Mouse (Mus musculus) embryo, embryonic 9.5 days (tissue): Measurements from ENCODE around the gene Prnd.

Experiments
- DNase-seq: peaks from one replicate; pipeline ENCODE4 v3.0.0-alpha.2; 2017; ENCODE audit errors: extremely low spot score

Prnd gene

DNA sequence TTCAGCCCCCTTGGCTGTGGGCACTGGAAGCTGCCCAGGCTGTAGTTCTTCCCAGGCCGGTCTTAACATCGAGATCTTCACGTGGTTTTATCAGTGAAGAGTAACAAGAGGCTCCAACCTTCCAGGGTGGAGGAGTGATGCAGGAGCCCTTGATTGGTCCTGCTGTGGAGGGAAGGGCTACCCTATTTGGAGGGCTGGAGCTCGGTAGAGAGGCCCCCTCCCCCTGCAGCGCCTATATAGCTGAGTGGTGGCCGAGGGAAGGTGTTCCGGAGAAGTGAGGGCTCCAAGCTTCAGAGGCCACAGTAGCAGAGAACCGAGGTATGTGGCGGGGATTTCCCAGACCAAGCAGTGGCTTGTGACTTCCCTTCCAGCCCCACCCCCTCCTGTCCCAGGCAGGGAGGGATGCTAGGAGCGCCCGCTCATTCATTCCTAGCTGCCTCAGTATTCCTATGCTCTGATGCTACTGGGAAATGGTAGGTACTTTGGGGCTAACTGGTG is at the start of gene Prnd:
Gene Prnd, plus strand, starts transcription at position 264 of the 498 bp plus-strand sequence.
- DNase-seq, result no peak

DNA sequence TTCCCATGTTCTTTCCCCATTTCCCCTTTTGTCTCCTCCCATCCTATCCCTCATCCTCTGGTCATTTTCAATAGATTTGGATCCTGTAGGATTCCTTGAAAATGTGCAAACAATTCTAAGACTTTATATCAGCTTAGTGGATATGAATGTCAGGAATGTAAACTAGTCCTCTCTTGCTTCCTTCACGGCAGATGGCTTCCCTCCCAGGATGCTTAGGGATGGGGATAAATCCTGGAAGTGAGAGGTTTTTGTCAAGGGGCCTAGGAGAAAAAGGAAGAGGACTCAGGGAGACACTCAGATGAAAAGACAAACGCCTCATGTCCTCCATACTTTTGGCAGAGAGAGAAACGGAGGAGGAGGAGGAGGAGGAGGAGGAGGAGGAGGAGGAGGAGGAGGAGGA is 48.2 kb upstream of the Prnd start:
- no peak for DNase-seq

DNA sequence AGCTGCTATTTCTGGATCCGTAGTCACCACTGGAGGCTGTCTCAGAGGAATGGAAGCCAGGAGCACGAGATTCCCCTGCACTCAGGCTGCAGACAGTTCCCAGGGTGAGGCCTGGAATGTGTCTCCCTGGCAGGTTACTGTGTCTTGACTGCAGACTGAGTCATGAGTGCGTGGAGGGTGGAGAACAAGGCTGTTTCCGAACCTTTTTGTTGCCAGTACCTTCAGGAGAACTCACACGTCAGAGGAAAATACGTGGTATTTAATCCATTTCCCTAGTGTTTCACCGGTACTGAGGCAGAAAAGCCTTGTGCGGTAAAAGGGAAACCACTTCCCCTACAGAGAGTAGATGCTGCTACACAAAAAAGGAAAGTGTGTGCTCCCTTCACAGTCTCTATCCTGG is 47.8 kb upstream of the Prnd start:
- DNase-seq, result no peak

DNA sequence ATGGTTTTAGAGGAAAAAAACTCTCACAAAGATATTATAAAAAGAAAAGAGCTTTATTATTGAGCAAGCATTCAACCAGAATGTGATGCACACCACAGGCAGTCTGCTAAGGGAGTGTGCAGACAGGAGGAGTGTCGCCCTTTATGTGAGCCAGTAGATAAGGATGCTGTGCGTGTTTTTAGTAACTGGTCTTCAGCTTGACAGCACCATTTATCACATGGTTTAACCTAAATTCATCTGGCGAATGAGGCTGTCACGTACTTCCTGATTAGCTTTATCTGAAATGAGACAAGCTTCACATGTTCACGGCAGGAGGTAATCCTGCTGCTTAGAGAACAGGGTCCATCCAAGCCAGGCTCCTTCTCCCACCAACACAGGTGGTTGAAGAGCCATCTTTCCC is 45.6 kb upstream of the Prnd start:
- no peak for DNase-seq

DNA sequence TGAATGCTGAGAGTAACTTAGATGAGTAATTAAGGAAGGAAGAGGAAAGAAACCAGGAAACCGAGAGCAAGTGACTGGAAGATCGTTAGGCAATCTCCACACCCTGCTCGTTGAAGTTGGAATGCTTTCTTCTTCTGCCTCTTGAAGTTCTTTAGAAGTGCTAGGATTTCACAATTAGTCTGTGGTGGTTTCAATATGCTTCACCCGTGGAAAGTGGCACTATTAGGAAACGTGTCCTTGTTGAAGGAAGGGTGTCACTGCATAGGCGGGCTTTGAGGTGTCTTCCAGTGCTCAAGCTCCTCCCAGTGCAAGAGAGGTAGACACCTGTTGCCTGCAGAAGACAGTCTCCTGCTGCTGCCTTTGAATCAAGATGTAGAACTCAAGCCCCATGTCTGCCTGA is 44.9 kb upstream of the Prnd start:
- DNase-seq, result no peak

DNA sequence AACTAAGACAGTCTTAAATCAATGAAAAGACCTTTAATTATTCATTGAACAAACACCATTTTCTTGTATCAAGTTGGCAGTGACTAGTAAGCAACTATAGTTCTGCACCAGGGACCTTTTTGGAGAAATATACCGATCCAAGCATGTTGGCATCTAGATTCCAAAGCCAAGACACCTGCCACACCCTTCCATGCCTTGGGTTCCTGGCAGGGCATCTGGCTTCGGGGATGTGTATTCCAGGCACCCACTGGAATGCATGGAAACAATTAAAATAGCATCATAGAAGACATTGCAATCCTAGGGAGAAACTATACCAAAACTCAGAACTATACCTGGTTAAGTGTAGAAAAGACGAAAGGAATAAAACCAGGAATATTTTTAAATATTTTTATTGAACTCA is 44.4 kb upstream of the Prnd start:
- no peak for DNase-seq

DNA sequence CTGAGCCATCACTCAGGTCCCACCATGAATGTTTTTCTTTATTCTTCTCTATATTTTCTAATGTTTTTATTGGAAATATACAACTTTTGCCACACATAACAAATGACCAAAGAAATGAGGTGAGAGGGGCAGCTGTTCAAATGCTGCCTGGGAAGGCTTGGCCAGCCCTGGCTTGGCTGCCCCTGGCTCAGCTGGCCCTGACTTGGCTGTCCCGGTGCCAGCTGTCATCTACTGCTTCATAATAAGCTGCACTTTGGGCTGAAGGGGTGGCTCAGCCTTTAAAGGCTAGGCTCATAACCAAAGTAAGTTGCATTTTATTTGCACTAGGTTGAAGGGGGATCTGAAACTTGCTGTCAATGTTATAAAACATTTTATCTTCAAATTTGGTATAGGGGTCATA is 43.8 kb upstream of the Prnd start:
- DNase-seq, result no peak

DNA sequence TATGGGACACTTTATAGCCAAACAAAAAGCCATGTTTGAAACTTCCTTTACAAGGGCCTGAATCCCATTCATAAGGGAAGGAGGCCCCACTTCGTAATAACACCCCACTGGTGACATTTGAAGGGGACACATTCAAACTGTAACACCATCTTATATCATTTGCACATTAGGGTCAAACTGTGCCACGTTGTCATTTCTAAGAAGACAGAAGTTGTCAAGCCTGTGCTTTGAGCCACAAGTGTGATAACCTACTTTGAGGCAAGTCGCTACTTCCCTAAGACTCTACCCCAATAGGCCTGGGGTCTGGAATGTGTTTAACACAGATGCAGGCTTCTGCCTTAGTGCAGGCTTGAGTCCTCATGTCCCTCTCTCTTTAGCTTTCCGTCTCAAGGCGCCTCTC is 43.4 kb upstream of the Prnd start:
- no peak for DNase-seq

DNA sequence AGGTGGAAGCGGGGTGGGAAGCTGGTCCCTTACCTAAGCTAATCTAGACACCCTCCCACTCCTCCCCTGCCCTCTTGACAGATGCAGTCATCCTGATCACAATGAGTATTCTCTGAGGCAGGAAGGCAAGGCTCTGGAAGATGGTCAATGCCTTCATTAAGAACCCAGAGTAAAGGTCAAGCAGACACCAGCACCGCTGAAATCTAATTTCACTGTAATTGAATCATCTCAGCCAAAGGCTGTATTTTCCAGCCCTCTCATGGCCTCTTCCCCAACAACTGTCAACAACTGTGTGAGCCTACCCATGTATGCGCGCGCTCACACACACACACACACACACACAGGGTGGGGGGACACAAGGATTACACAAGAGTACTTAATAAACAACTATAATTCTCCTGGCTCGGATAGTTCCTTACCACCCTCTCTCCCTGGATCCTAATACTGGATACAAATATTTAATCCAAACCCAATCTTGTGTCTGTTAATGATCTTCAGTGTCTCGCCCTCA is 42.3 kb upstream of the Prnd start:
- DNase-seq, result no peak

DNA sequence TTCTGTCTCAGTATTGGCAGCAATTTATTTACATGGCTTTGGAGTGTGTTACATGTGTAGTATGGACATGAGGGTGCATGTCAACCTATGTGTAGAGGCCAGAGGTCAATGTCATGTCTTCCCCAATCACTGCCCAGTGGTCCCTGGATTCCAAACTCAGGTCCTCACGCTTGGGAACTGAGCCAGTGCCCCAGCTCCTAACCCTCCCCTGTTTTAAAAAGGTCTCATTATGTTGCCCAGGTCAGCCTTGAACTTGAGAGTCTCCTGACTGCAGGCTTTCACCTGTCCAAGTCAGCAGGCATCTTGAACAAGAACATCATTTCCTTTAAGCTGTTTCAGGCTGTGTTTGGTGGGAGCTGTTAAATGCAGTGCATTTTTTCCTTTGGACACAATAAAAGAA is 41.8 kb upstream of the Prnd start:
- no peak for DNase-seq

DNA sequence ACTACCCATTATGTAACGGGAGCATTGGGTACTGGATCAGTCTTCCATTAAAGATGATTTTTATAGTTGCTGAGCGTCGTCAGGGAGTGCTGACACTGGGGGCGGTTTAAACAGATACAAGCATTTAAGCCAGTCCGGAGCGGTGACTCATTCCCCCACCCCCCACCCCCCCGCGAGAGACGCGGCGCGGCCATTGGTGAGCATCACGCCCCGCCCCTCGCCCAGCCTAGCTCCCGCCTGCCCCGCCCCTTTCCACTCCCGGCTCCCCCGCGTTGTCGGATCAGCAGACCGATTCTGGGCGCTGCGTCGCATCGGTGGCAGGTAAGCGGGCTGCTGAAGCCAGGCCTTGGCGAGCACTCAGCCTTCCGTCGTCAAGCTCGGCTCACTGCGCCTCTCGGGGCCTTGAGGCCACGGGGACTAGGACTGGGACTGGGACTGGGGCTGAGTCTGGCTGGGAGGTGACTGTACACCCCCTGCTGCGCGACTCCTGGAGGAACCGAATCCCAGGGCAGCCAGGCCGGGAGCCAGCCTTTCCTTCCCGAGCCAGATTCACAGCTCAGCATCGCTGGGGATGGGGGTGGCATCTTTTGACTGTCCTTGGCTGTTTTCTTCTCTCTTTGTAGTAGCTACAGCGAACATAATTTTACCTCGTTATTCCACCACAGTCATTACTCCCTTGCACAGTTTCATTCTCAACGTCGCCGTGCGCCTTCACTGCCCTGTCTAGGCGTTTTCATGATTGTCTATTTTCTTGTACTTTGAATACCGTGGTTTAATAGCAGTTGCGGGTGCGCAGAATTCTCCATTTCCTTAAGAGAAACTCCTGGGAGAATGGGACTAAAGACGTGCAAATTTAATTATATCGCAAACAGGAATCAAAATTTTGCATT is 40.7 kb upstream of the Prnd start, which contains the start of the genes Prnp and Prn:
Gene Prnp, plus strand, starts transcription at position 246 of the 890 bp plus-strand sequence.
Gene Prn, plus strand, starts transcription at position 275 of the 890 bp plus-strand sequence.
- peak; percentile 92 for DNase-seq

DNA sequence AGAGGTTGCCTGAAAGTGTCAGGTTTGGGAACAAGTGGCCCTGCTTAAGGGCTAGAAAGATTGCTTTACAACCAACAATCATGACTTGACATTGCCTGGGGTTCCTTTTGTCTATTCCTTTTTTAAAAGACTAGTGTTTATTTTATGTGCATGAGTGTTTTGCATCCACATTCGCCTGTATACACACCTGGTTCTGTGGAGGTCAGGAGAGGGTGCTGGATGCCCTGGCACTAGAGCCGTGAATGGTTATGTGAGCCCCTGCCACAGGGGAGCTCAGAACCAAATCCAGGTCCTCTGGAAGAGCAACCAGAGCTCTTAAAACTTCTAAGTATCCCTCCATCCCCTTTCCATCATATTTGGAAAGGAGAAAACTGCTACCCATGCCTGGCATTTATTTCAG is 39.8 kb upstream of the Prnd start:
- DNase-seq, result no peak

DNA sequence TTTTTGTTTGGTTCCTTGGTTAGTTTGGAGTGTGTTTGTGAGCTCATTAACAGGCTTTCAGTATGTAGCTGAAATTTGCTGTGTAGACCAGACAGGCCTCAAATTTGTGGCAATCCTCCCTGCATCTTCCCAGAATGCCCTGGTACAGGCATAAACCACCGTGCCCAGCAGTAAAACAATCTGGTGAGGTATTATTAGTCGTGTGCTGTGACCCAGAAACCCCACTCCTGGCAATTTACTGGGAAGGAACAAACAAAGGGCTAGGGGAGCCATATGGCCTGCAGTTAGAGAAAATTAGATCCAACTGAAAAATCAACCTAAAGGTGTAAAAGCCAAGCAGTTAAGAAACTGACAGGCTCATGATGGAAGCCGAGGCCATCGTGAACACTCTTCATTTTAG is 39.3 kb upstream of the Prnd start:
- no peak for DNase-seq

DNA sequence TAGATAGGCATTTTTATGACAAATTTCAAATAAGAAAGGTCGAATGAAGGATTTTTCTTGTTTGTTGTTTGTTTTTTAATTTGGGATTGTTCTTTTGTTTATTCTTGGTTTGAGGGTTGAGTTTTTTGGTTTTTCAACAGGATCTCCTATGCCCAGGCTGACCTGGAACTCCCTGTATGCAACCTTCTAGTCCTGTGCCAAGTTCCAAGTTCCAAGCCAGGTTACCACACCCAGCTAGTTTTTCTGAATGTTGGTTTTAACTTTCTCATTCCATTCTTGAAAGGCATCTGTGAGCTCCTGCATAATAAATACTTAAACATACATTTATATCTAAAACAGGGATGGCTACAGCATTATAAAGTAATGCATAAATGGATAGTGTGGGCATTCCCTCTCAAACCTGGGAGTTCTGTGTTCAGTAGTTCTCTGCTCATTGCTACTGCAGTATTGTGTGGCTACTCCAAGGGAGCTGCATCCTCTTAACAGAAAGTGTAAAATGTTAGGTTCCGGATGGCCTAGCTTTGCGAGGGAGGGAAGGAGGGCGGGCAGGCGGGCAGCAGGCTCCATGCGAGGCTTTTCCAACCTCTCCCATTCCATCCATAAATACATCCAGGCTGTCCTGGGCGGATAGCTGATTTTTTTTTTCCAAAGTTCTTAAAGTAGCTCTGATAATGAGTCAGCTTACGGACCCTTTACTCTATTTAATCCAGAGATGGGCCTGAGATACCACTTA is 38.0 kb upstream of the Prnd start:
- DNase-seq, result no peak

DNA sequence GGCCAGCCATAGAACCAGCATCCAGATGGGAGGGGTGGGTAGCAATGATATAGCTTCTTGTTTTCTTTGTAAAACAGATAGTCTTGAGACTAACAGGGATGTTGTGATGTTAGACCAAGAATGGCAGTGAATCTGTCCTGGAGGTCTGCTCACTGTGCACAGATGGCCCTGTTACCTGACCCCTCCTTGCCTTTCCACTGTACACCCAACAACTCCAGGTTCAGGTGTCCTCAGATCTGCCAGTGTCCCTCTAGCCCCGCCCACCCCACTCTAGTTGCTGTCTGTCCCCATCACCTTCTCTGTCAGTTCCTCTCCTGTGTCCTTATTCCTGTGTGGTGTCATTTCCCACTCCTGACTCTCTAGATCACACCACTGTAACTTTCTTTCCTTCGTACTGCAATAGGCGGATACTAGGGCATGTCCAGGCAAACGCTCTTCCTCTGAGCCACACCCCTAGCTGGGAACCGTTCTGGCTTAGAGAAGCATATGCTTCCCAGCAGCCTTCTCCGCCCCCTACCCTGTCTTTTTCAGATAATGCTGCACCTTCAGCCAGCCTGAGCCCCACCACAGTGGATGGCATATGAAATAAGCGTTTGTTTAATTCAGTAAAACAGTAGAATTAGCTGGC is 18.3 kb upstream of the Prnd start:
- DNase-seq, result no peak

DNA sequence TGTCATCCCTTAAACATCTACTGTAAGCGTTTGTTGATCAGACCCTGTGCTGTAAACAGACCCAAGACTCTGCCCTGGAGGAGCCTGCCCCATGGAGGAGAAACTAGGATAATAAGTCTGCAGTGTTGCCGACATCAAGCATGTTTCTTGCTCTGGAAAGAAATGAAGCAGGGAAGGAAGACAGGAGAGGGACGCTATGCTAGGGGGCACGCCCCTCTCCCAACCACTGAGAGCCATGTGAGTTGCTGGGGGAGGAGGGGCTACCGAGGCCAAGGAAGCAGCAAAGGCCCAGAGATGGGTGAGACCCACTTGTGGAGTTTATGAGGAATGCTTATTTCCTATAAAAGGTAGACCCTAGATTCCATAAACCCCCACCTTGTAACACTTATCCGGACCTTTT is 17.6 kb upstream of the Prnd start:
- DNase-seq, result no peak

DNA sequence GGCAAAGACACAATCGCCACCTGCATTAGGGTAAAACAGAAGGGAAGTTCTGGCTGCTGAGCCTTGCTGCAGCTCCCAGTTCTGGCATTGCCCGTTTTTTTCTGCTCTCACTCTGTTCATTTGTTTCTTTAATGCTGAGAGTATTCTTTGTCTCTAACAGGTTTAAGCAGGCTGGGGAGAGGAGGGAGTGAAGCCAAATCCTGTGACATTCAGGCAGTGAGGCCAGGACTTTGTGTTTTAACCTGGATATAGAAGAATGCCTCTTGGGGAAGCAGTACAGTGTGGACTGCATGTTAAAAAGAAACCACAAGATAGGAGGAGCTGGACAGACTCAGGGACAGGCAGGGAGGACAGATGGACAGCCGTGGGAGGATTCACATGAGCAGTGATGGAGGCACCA is 17.1 kb upstream of the Prnd start:
- no peak for DNase-seq

DNA sequence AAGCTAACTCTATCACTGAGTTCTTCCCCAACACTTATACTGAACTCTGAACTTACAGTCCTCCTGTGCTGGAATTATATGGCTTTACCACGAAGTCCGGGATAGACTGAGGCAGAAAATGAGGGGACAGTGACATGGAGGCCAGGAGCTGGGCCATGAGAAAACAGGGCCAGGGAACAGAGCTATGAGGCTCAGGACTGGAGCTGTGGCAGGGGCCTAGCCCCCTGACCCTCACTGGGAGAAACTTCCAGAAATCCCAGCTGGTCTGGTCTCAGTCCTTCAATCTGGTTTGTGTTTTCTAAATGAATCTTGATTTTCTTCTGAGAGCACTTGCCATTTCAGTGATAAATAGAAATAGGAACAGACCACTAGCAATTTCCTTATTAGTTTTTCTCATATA is 16.4 kb upstream of the Prnd start:
- DNase-seq, result no peak

DNA sequence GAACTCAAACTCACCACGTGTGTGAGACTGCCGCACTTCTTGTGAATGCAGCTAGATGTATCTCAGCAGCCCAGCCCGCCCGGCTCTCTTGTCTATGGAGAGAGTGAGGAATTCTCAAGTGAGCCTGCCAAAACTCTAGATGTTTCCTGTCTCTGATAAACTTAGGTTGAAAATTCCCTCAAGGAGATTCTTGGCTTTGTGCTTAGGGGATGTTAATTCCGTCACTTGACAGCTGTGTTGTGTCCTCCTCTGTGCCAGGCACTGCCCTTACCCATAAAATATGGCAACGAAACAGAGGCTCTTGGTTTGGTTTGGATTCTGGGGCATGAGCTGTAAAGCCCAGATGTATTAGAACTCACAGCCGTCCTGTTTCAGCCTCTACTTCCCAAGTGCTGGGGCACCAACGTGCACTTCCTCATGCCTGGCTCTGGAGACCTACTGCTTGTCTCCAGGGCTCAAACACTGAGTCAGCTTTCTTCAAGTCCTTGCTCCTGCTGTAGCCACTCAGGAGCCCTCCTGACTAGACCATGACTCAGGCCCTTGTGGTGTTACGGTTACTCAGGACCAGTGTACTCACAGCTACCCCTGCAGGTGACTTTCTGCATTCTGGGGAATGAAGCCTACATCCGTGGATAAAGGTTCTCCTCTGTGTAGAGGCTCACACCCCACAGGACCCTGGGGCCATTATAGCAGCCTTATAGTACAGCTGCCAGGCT is 15.1 kb upstream of the Prnd start:
- no peak for DNase-seq

DNA sequence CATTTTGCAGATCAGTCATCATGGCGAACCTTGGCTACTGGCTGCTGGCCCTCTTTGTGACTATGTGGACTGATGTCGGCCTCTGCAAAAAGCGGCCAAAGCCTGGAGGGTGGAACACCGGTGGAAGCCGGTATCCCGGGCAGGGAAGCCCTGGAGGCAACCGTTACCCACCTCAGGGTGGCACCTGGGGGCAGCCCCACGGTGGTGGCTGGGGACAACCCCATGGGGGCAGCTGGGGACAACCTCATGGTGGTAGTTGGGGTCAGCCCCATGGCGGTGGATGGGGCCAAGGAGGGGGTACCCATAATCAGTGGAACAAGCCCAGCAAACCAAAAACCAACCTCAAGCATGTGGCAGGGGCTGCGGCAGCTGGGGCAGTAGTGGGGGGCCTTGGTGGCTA is 14.3 kb upstream of the Prnd start:
- no peak for DNase-seq

DNA sequence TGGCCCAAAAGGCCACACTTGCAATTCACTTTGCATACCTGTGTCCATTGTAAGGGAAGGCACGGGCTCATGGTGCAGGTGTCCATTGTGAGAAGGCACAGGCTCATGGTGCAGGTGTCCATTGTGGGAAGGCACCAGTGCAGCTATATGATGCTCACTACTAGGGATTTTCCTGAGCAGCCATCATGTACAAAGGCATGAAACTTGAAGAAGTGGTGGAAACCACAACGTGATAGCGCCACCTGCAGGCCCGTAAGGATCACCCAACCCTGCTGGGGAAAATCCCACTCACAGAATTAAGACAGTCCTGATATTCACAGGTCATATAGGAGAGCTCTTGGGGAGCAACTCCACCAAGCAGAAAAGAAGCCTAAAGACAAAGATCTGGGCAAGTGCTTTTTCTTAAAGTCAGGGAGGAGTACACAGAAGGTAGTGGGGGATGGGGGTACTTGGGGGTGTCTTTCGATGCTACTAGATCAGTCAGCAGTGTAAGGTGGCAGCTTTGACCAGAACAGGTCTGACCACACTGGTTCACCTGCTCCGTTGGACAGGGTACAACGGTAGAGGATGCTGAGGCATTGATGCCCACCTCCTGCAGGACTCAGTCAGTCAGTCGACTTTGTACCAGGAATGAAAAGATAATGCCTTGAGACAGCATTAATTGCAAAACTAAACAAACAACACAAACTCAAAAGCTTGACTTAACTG is 11.1 kb upstream of the Prnd start:
- no peak for DNase-seq
